Mouse (Mus musculus) intestine, postnatal 0 days (tissue): Measurements from ENCODE around the gene Ugdh. TPM values are rescaled to one million over a fixed set of nuclear protein-coding genes. Genes with fewer than 3 reads are reported as not detected.

Experiments used
- ATAC-seq: fragments of 200-750 bp; cut with Nextera tagmentation; 2 replicates; pipeline ENCODE4 v1.8.0; 2017; ENCODE audit warnings: mild to moderate bottlenecking, moderate TSS enrichment, moderate library complexity
- H3K27ac ChIP-seq: fragments of 300-500 bp; sonication (generic); 2 replicates; pipeline ENCODE4 v1.5.1; 2014; ENCODE audit warnings: mild to moderate bottlenecking, low read depth, low read length, moderate library complexity
- H3K27me3 ChIP-seq: fragments of 300-500 bp; sonication (generic); replicated peaks from 2 replicates; pipeline ENCODE4 v1.6.1; 2014; ENCODE audit warnings: low read length, mixed read lengths; ENCODE audit not compliant: control insufficient read depth, insufficient read depth
- H3K36me3 ChIP-seq: fragments of 300-500 bp; sonication (generic); 2 replicates; pipeline ENCODE4 v1.6.1; 2014; ENCODE audit warnings: mild to moderate bottlenecking, moderate library complexity; ENCODE audit not compliant: control insufficient read depth, insufficient read depth
- H3K4me1 ChIP-seq: fragments of 300-500 bp; sonication (generic); replicated peaks from 2 replicates; pipeline ENCODE4 v1.6.1; 2014; ENCODE audit warnings: antibody characterized with exemption, low read length, mixed read lengths; ENCODE audit not compliant: control insufficient read depth, insufficient read depth
- H3K4me2 ChIP-seq: fragments of 300-500 bp; sonication (generic); replicated peaks from 2 replicates; pipeline ENCODE4 v1.6.1; 2014; ENCODE audit warnings: low read depth, mild to moderate bottlenecking, moderate library complexity
- H3K4me3 ChIP-seq: fragments of 300-500 bp; sonication (generic); 2 replicates; pipeline ENCODE4 v1.5.1; 2014; ENCODE audit warnings: low read depth, low read length
- H3K9ac ChIP-seq: fragments of 300-500 bp; sonication (generic); 2 replicates; pipeline ENCODE4 v1.6.1; 2014; ENCODE audit warnings: mild to moderate bottlenecking, low read depth, low read length
- H3K9me3 ChIP-seq: fragments of 300-500 bp; sonication (generic); 2 replicates; pipeline ENCODE4 v1.6.1; 2016; ENCODE audit warnings: mixed run types; ENCODE audit not compliant: control insufficient read depth
- CTCF ChIP-seq: sonication (generic); IDR thresholded peaks from 2 replicates; pipeline ENCODE4 v1.5.1; 2016; ENCODE audit warnings: low read depth, mild to moderate bottlenecking, control low read depth, antibody characterized with exemption, moderate library complexity
- WGBS: fragments of 180-500 bp; shearing (Covaris S2); extraction: QIAGEN DNeasy Blood & Tissue Kit; methylation state at CpG from one replicate; pipeline ENCODE4 v1.1.7; 2014; 5-methylcytosine and 5-hydroxymethylcytosine counted together
- polyA plus RNA-seq: library from polyadenylated mRNA; unstranded; fragments of >200 nt; fragmentation: Nextera tagmentation; extraction: Ambion mirVana; gene quantifications from 2 replicates; pipeline ENCODE4 v1.2.1, GENCODE M21; 2015

Gene Ugdh
- polyA plus RNA-seq, 1 experiment from 2014 or later, result 303 TPM

DNA sequence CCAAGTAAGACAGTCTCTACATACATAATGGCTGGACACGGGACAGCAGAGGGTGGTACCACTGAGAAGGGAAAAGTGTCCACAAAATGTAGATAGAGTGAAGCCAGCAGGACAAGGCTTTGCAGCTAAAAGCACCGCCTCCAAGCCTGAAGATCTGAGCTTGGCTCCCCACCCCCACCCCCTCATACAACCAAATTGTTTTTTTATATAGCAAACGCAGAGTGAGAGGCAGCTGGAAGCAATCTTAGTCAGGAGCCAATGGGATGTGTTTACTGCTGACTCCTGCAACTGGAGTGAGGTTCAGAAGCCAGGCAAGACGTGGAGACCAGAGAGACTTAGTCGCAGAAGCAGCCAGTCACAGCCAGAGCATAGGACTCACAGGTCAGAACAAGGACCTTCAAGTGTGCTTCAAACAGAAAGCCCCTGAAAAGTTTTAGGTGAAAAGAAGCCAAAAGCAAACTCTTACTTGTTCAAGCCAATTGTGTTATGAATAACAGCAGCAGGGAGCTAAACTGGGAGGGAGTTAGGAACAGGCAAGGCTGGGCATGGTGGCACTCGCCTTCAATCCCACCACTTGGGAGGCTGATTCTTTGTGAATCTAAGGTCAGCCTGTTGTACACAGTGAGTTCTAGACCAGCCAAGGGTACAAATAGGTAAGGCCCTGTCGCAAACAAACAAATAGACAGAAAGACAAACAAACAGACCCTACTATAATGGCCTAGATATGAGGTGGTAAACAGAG is 21.5 kb upstream of the Ugdh start:
- H3K27ac ChIP-seq, result no peak overlapping the region
- no peaks in the 10 kb centered on the region for H3K4me1 ChIP-seq
- no peak overlapping the region for H3K4me3 ChIP-seq
- no peak overlapping the region for H3K9ac ChIP-seq
- no peak for ATAC-seq
- H3K9me3 ChIP-seq, result no peaks in the 10 kb centered on the region
- H3K36me3 ChIP-seq, result peaks cover 18% of the 10 kb centered on the region; the same call in 1 of the 2 replicates
- 63% methylated on average over 7 of the region's 7 CpGs for WGBS
- no peaks in the 10 kb centered on the region for H3K27me3 ChIP-seq
- TF ChIP-seq CTCF, result no peak
- H3K4me2 ChIP-seq, result no peak overlapping the region

DNA sequence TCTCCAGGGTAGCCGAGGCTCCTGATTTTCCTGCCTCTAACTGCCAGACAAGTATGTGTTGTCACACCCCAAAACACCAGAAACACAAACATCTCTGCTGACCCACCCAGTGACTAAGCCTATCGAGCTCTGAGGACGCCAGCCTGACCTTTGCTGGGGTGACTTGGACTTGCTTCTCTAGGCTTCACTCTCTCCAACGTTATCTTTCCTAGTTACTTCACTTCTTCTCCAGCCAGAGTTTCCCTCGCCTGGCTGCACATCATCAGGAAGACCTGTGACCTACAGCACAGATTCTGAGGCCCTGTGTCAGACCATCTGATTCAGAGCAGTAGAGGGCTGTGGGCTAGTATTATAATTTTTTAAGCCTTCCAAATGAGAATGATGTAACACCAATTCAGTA is 19.0 kb upstream of the Ugdh start:
- H3K4me1 ChIP-seq, result no peaks in the 10 kb centered on the region
- no peaks in the 10 kb centered on the region for H3K27me3 ChIP-seq
- no peak overlapping the region for H3K4me2 ChIP-seq
- no peaks in the 10 kb centered on the region for H3K9me3 ChIP-seq
- peak; percentile 55 for ATAC-seq
- 36% methylated on average over 5 of the region's 5 CpGs for WGBS
- no peak overlapping the region for H3K9ac ChIP-seq
- H3K36me3 ChIP-seq, result peaks cover 37% of the 10 kb centered on the region; the same call in 1 of the 2 replicates
- no peak for TF ChIP-seq CTCF
- no peak overlapping the region for H3K4me3 ChIP-seq
- no peak overlapping the region for H3K27ac ChIP-seq

DNA sequence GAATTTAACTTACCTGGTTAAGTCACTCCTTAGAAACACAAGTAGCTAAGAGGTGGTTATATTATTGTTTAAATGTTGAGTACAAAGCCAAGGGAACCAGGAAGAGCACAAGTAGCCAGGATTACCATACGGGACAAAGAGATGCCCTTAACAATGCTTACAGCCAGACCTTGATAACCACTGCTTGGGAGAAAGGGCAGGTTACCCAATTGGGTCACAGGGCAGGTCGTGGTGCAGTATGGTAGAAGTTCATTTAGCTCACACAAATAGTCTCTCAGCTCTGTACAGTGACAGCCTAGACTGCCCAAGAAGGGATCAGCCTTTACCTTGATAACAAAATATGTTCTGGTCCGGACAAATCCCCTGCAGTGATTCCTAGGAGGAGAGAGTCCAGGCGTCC is 13.2 kb upstream of the Ugdh start:
- H3K4me1 ChIP-seq, result no peaks in the 10 kb centered on the region
- no peak for TF ChIP-seq CTCF
- no peak overlapping the region for H3K4me3 ChIP-seq
- peaks cover 42% of the 10 kb centered on the region; the same call in 1 of the 2 replicates for H3K36me3 ChIP-seq
- WGBS, result 78% methylated on average over 4 of the region's 4 CpGs
- no peak for ATAC-seq
- H3K27me3 ChIP-seq, result no peaks in the 10 kb centered on the region
- H3K4me2 ChIP-seq, result no peak overlapping the region
- no peaks in the 10 kb centered on the region for H3K9me3 ChIP-seq
- no peak overlapping the region for H3K27ac ChIP-seq
- no peak overlapping the region for H3K9ac ChIP-seq

DNA sequence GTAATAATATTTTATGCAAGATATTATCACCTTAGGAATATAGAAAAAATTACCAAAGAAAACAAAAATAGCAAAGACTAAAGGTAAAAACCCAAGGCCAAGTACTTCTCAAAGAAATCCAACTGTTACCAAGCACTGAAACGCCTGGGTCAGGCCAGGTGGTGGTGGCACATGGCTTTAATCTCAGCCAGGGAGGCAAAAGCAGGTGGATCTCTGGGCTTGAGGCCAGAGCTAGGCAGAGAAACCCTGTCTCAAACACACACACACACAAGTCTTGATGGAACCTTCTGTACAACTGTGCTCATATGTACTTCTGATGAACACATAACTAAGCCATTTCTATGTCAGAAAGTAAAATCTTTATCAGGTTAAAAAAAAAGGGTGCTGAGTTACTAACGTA is 12.1 kb upstream of the Ugdh start:
- Histone ChIP-seq H3K9me3 (no peaks in the 10 kb centered on the region), H3K36me3 (peaks cover 37% of the 10 kb centered on the region; the same call in 1 of the 2 replicates), H3K27me3 (no peaks in the 10 kb centered on the region), H3K4me1 (no peaks in the 10 kb centered on the region), H3K9ac (no peak overlapping the region), H3K4me2 (no peak overlapping the region), H3K27ac (no peak overlapping the region), H3K4me3 (no peak overlapping the region)
- ATAC-seq, result no peak
- WGBS, result 83% methylated on average over 2 of the region's 2 CpGs
- no peak for TF ChIP-seq CTCF

DNA sequence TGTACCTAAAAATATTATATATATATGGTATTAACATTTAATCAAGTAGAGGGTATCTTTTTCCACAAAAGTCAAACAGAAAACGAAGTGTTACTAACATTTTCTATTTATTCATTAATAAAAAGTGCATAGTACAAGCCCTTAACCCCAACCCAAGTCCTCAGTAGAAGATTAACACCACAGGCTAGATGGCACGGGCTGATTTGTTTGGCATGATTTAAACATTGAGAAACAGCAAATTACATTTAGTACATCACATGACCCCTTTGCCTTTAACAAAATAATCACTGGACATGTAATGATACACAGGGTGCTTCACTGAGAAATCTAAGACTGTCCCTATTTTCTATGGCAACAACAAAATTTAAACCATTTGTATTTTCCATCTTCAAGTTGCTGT is 11.0 kb upstream of the Ugdh start:
- no peak overlapping the region for H3K4me3 ChIP-seq
- no peak for TF ChIP-seq CTCF
- H3K4me2 ChIP-seq, result no peak overlapping the region
- no peak overlapping the region for H3K27ac ChIP-seq
- H3K4me1 ChIP-seq, result no peaks in the 10 kb centered on the region
- no peaks in the 10 kb centered on the region for H3K9me3 ChIP-seq
- H3K36me3 ChIP-seq, result peaks cover 27% of the 10 kb centered on the region; the same call in 1 of the 2 replicates
- WGBS, result 68% methylated on average over 2 of the region's 2 CpGs
- no peaks in the 10 kb centered on the region for H3K27me3 ChIP-seq
- H3K9ac ChIP-seq, result no peak overlapping the region
- ATAC-seq, result no peak

DNA sequence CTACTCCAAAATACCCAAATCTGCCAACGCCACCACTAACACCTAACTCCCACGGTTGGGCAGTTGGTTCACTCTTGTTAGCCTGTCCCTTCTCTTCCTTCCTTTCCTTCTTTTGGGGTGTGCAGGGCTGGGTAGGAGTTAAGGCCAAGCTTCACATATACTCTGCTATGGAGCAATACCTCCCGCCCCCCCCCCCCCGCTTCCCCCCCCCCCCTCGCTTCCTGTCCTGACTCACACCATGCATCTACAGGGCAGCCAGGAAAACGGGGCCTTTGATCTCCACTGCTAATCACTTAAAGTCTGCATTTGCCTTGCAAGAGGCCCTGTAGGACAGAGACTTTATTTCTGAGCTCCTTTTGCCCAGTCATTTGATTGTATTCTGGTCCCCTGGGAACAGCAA is 9.2 kb upstream of the Ugdh start:
- Histone ChIP-seq H3K9ac (no peak overlapping the region), H3K36me3 (peaks cover 15% of the 10 kb centered on the region; the same call in 1 of the 2 replicates), H3K4me3 (no peak overlapping the region), H3K27me3 (no peaks in the 10 kb centered on the region), H3K4me1 (no peaks in the 10 kb centered on the region), H3K9me3 (no peaks in the 10 kb centered on the region), H3K27ac (no peak overlapping the region), H3K4me2 (no peak overlapping the region)
- WGBS, result 55% methylated on average over 3 of the region's 6 CpGs
- no peak for ATAC-seq
- TF ChIP-seq CTCF, result no peak
